Mouse (Mus musculus) brain, embryonic 14.5 days (tissue): ENCODE measurements around the gene Rin3. TPM values are rescaled to one million over a fixed set of nuclear protein-coding genes. Genes with fewer than 3 reads are reported as not detected.

ENCODE experiments used
- DNase-seq: peaks from one replicate; pipeline ENCODE4 v3.0.0-alpha.2; 2011; ENCODE audit warnings: low read depth
- CTCF ChIP-seq: fragments of 200-500 bp; IDR thresholded peaks from 2 replicates; pipeline ENCODE4 v1.5.1; 2012; ENCODE audit warnings: inconsistent platforms, mild to moderate bottlenecking, moderate library complexity, borderline replicate concordance; ENCODE audit not compliant: insufficient read depth, insufficient read length; ENCODE audit errors: extremely low read depth
- POLR2A ChIP-seq: fragments of 200-500 bp; IDR thresholded peaks from 2 replicates; pipeline ENCODE4 v1.6.1; 2012; ENCODE audit warnings: mild to moderate bottlenecking, inconsistent platforms, borderline replicate concordance; ENCODE audit not compliant: poor library complexity, insufficient read depth, insufficient read length, severe bottlenecking; ENCODE audit errors: extremely low read depth
- polyA plus RNA-seq: library from polyadenylated mRNA; depleted of rRNA; stranded (reverse); fragments of >200 nt; gene quantifications from 2 replicates; pipeline ENCODE4 v1.2.3, GENCODE M21; 2012; rRNA removed

Rin3 gene
- 1.4 and 4.2 TPM in 2 replicates for polyA plus RNA-seq

DNA sequence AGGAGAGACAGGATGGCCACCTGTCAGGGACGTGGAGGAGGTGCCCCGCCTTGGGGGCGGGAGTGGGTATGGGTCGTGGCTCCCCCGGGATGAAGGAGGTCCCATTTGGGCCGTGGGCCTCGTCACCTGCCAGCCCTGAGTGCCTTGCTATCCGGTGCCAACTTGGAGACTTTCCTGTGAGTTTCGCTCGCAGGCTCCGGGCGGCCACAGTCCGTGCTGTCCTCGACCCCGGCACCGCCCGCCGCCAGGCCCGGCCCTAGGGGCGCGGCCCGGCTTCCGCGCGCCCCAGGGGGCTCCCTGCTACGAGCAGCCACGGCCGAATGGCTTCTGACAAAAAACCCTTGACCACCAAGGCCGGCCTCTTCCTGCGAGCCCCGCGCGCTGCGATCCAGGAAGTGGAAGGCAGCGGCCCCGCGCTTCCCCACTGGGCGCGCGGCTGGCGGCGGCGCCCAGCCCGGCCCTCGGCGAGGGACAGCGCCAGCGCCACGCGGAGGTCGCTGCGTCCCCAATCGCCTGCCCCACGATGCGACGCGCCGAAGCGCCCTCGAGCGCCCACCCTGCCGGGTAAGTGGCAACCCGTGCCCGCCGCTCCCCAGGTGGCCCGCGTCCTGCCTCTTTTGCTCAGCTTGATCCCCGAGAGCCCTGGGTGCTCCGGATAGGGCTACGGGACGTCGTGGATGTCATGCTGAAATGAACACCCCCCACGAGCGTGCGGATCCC lies at the start of gene Rin3:
Gene Rin3, plus strand, starts transcription at position 286 of the 720 bp plus-strand sequence.
- peak; percentile 30 for DNase-seq
- TF ChIP-seq CTCF (0 out of 2 replicates have a peak, but pooled peaks have one; percentile 1), POLR2A (0 out of 2 replicates have a peak, but pooled peaks have one; percentile 6)

- no peak for TF ChIP-seq POLR2A
- TF ChIP-seq CTCF, result no peak
- no peak for DNase-seq
Observed at GRCm38 (mm10) chr12:102235551-102235950, 47.3 kb upstream of the Rin3 start.

DNA sequence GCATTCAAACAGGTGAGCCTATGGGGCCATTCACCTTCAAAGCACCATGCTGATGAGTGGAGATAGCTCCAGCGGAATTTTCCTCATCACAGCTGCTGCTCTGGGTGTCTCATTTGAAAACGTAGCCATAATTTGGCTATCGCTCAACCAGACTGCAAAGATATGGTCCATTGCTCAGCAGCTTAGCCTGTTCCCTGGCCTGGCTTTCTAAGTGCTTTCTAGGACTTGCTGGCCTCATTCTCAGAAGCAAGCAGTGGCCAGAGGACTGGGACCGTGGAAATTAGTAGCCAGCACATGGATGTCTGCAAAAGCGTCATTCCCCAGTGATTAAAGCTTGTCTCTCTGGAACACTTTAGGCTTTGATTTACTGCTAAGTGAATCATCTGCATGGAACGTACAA lies 46.5 kb upstream of the Rin3 start:
- no peak for DNase-seq
- TF ChIP-seq POLR2A, result no peak
- no peak for TF ChIP-seq CTCF

GRCm38 (mm10) chr12:102242076-102242722 lies 40.6 kb upstream of the Rin3 start:
- peak; percentile 48 for DNase-seq
- TF ChIP-seq POLR2A (no peak), CTCF (no peak)

DNA sequence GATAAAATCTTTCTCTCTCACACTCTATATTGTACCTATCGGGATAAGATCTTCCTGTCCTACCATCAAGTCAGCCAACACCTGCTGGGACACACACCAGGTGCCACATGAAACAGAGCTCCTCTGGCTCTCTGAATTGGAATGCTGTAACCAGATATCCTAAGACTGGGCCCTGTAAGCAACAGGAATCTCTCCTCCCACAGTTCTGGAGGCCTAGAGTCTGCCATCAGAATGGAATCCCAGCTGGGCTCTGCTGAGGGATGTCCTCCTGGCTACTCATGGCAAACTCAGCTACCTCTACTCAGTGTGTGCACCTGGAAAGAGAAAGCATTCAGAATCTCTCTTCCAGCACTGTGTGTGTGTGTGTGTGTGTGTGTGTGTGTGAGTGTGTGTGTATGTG lies 38.9 kb upstream of the Rin3 start:
- no peak for TF ChIP-seq CTCF
- TF ChIP-seq POLR2A, result no peak
- no peak for DNase-seq

GRCm38 (mm10) chr12:102246226-102246625 lies 36.6 kb upstream of the Rin3 start:
- TF ChIP-seq POLR2A (no peak), CTCF (no peak)
- no peak for DNase-seq

DNA sequence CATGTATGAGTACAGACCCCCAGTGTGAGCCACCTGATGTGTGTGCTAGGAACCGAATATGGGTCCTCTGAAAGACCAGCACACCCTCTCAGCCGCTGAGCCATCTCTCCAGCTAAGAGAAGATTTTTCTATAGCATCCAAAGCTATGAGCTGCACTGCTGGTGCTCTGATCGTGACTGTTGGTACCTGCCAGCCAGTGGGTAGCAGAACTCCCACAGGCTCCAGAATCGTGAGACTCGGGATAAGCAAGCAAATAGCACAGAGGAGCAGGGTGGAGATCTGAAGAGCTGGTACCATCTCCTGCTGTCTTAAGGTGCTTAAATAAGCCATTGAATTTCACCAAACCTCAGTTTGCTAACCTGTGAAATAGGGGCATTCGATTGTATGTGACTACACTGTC lies 34.7 kb upstream of the Rin3 start:
- no peak for DNase-seq
- TF ChIP-seq CTCF (no peak), POLR2A (no peak)

DNA sequence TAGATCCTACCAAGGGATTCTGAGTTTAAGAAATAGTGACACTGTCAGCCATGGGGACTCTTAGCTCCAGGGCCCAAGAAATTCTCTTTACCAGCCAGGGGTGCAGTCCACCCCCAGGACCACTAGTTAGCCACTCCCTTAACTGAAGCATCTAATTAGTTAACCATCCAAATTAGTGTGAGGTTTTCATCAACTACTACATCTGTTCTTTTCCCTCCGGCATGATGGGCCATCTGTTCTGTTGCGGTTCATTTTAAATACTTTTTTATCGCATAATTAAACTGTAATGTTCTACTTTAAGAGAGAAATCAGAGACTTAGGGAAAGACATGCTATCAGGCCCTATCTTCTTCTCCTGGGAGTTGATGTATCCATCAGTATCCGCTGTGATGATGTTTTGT lies 32.5 kb upstream of the Rin3 start:
- TF ChIP-seq CTCF (no peak), POLR2A (no peak)
- DNase-seq, result peak; percentile 80

DNA sequence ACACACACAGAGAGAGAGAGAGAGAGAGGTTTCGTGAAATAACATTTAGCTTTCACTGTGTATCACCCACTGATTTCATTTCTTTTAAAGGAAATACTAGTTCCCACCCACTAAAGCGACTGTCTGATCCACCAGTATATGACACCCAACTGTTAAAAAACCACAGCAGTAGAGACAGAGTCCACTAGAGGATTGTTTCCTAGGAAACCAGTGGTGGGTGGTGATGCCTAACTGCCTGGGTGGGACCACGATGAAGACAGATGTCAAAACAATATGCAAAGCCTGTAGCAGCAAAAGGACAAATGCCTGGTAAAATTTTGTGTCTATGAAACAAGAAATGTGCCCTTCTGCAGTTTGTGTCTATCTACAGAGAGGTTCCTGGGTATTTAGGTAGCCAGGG lies 31.8 kb upstream of the Rin3 start:
- TF ChIP-seq POLR2A (no peak), CTCF (no peak)
- no peak for DNase-seq

- TF ChIP-seq CTCF (no peak), POLR2A (no peak)
- no peak for DNase-seq
Observed at GRCm38 (mm10) chr12:102251985-102252384, 30.9 kb upstream of the Rin3 start.

DNA sequence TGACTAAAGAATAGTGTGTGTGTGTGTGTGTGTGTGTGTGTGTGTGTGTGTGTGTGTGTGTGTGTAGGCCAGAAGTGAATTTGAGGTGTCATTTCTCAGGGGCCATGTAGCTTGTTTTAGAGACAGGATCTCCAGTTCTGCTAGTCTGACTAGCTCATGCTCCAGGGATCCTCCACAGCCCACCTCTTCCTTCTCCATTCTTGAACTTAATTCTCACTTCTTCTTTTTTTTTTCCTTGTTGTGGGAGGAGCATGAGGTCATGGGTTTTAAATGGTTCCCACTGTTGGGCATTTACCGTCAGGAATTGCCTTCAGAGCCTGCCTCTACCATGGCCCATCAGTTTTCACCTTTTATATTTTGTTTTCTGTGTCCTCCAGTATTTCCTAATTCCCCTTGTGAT lies 30.3 kb upstream of the Rin3 start:
- TF ChIP-seq POLR2A (no peak), CTCF (no peak)
- DNase-seq, result no peak

DNA sequence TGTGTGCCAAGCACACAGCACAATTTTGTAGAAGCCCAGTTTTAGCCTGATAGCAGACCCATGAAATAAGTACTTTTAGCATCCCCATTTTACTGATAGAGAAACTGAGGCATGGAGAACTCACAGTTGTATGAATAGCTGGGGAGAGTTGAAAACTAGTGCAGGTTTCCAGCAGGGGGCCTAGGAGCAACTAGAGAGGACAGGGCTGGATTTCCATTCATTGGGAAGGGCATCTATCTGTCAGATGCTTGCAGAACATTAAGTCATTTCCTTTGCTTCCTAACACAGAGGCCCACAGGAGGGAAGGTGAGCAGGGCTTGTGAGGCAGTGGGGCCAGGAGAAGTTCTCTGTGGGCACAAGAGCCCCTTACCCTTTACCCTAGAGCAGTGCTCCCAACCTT lies 27.8 kb upstream of the Rin3 start:
- TF ChIP-seq POLR2A, result no peak
- TF ChIP-seq CTCF, result no peak
- no peak for DNase-seq
